Mouse (Mus musculus) brain, embryonic 18.5 days (tissue): ENCODE measurements at regions not wholly inside any gene's neighbourhood (a gene's known extent, or its start where the extent isn't known, plus 50 kb on each side); places are given as distances from the start of the nearest gene placed in this dataset.

Experiments used
- DNase-seq: peaks from one replicate; pipeline ENCODE4 v3.0.0-alpha.2; 2012; ENCODE audit warnings: low read depth, low spot score

- no peak for DNase-seq
Observed at GRCm38 (mm10) chr3:128723100-128723499, 476.6 kb upstream of the Pitx2 start.

GRCm38 (mm10) chr3:128720276-128720675, 479.4 kb upstream of the Pitx2 start:
- DNase-seq, result no peak

GRCm38 (mm10) chr3:128719226-128719625, 480.5 kb upstream of the Pitx2 start:
- DNase-seq, result no peak

- DNase-seq, result no peak
Observed at GRCm38 (mm10) chr3:128707270-128707669, 492.4 kb upstream of the Pitx2 start.

GRCm38 (mm10) chr3:128668468-128669127, 531.1 kb upstream of the Pitx2 start:
- no peak for DNase-seq

GRCm38 (mm10) chr3:128665184-128665583, 534.5 kb upstream of the Pitx2 start:
- DNase-seq, result no peak

- no peak for DNase-seq
Observed at GRCm38 (mm10) chr3:128636960-128637755, 562.5 kb upstream of the Pitx2 start.

GRCm38 (mm10) chr3:128627696-128628095, 572.0 kb upstream of the Pitx2 start:
- no peak for DNase-seq

- no peak for DNase-seq
Observed at GRCm38 (mm10) chr3:128616675-128617074, 583.0 kb upstream of the Pitx2 start.

- DNase-seq, result no peak
Observed at GRCm38 (mm10) chr3:128613657-128614056, 586.0 kb upstream of the Pitx2 start.

GRCm38 (mm10) chr3:128610731-128611130, 588.9 kb upstream of the Pitx2 start:
- DNase-seq, result no peak

- DNase-seq, result no peak
Observed at GRCm38 (mm10) chr3:128608694-128609093, 591.0 kb upstream of the Pitx2 start.

- DNase-seq, result no peak
Observed at GRCm38 (mm10) chr3:128575339-128576129, 624.1 kb upstream of the Pitx2 start.

- DNase-seq, result no peak
Observed at GRCm38 (mm10) chr3:128570551-128570950, 629.1 kb upstream of the Pitx2 start.

GRCm38 (mm10) chr3:128565386-128565785, 634.3 kb upstream of the Pitx2 start:
- no peak for DNase-seq

- peak; percentile 87 for DNase-seq
Observed at GRCm38 (mm10) chr3:128546416-128547327, 650.5 kb upstream of the Fam241a start.

- no peak for DNase-seq
Observed at GRCm38 (mm10) chr3:128525427-128525826, 629.3 kb upstream of the Fam241a start.

- peak; percentile 55 for DNase-seq
Observed at GRCm38 (mm10) chr3:128520671-128521103, 624.6 kb upstream of the Fam241a start.

- no peak for DNase-seq
Observed at GRCm38 (mm10) chr3:128519913-128520316, 623.8 kb upstream of the Fam241a start.

- DNase-seq, result no peak
Observed at GRCm38 (mm10) chr3:128518806-128519205, 622.7 kb upstream of the Fam241a start.

GRCm38 (mm10) chr3:128471111-128471510, 575.0 kb upstream of the Fam241a start:
- DNase-seq, result no peak
